Mouse (Mus musculus): Measurements from ENCODE around the gene Rtl8b. TPM values are rescaled to one million over a fixed set of nuclear protein-coding genes. Genes with fewer than 3 reads are reported as not detected.
"Not testable (repeated sequence)": the region's sequence is repeated elsewhere in the genome, so short reads cannot be mapped to it uniquely, and the experiment has no call there.

Gene Rtl8b
- polyA plus RNA-seq, 1 experiment = 38.2 TPM

DNA sequence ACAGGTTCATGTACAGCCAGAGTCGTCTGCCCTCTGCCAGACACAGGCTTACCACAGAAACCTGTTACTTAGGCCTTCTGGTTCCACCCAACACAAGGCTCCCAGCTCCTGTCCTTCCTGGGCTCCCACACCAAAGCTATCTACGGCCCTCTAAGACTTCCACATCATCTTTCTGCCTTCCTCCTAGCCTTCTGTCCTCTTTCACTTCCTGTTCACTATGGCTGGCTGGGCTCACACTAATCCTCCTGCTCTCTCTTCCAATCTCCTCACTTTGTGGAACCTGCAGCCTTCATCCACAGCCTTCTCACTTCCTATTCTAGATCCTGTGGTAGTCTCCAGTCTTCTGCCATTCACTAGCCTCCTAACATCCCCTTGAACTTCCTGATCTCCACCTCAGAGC lies 22.9 kb upstream of the Rtl8b start:
- Histone ChIP-seq H3K4me1 (ENCODE audit: control insufficient read depth, insufficient read depth, insufficient read length) (no peaks in the 10 kb centered on the region), H3K27me3 (ENCODE audit: control insufficient read depth, insufficient read depth, low read length) (no peaks in the 10 kb centered on the region), H3K27ac (ENCODE audit: insufficient read depth, low read length) (no peak overlapping the region), H3K36me3 (ENCODE audit: control insufficient read depth, insufficient read depth, low read length) (no peaks in the 10 kb centered on the region), H3K4me3 (ENCODE audit: extremely low read depth, insufficient read depth, insufficient read length) (no peak overlapping the region)
- TF ChIP-seq CTCF (IDR thresholded peaks at IDR 0.05; ENCODE audit: extremely low read depth, insufficient read depth, insufficient read length, insufficient replicate concordance) = no peak
- no peak for TF ChIP-seq POLR2A (IDR thresholded peaks at IDR 0.05; ENCODE audit: low read depth, low read length)
- 57% methylated on average over 2 of the region's 2 CpGs for WGBS
- DNase-seq (ENCODE audit: low read depth in 1 of 2, low spot score in 2 of 2) = no peak

DNA sequence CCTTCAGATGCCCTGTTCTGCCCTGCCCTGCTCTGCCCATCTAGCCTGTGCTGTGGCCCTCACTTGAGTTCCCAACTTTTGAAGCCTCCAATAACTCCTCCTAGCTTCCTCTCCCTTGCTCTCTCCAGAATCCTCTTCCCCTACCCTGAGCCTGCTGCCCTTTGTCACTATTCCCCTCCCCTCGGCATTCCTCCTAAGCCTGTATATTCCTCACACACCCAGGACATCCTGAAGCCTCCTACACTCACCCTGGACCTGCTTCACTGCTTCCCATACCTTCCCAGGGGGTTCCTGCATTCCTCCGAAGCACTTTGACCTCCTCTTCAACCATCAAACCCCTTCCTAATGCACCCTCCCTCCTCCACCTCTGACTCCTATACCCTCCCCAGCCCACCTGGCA lies 21.9 kb upstream of the Rtl8b start:
- Histone ChIP-seq H3K4me1 (ENCODE audit: control insufficient read depth, insufficient read depth, insufficient read length) (no peaks in the 10 kb centered on the region), H3K4me3 (ENCODE audit: extremely low read depth, insufficient read depth, insufficient read length) (no peak overlapping the region), H3K27ac (ENCODE audit: insufficient read depth, low read length) (no peak overlapping the region), H3K36me3 (ENCODE audit: control insufficient read depth, insufficient read depth, low read length) (no peaks in the 10 kb centered on the region), H3K27me3 (ENCODE audit: control insufficient read depth, insufficient read depth, low read length) (no peaks in the 10 kb centered on the region)
- 57% methylated on average over 2 of the region's 2 CpGs for WGBS
- no peak for DNase-seq (ENCODE audit: low read depth in 1 of 2, low spot score in 2 of 2)
- TF ChIP-seq CTCF (IDR thresholded peaks at IDR 0.05; ENCODE audit: extremely low read depth, insufficient read depth, insufficient read length, insufficient replicate concordance) (no peak), POLR2A (IDR thresholded peaks at IDR 0.05; ENCODE audit: low read depth, low read length) (no peak)

DNA sequence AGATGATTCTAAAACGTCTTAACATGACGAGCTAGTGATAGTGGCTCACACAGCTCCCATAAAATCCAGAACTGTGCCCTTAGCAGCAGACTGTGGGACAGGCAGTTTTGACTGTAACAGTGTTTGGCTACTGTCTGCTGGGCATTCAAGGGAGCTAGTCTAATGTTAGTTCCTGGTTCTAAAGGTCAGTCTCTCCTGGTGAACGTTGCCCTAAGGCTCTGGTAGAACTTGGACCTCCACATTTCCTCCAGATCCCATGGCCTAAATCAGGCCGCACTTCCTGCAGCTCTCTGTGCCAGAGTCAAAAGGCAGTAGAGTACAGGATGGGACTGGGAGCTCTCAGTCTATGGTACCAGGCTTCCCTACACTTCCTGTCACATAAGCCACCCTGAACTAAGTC lies 14.5 kb upstream of the Rtl8b start:
- 73% methylated on average over 2 of the region's 4 CpGs for WGBS
- not testable (repeated sequence) for H3K4me3 ChIP-seq (ENCODE audit: extremely low read depth, insufficient read depth, insufficient read length); H3K27ac ChIP-seq (ENCODE audit: insufficient read depth, low read length); H3K4me1 ChIP-seq (ENCODE audit: control insufficient read depth, insufficient read depth, insufficient read length); H3K36me3 ChIP-seq (ENCODE audit: control insufficient read depth, insufficient read depth, low read length); DNase-seq (ENCODE audit: low read depth in 1 of 2, low spot score in 2 of 2); H3K27me3 ChIP-seq (ENCODE audit: control insufficient read depth, insufficient read depth, low read length)

DNA sequence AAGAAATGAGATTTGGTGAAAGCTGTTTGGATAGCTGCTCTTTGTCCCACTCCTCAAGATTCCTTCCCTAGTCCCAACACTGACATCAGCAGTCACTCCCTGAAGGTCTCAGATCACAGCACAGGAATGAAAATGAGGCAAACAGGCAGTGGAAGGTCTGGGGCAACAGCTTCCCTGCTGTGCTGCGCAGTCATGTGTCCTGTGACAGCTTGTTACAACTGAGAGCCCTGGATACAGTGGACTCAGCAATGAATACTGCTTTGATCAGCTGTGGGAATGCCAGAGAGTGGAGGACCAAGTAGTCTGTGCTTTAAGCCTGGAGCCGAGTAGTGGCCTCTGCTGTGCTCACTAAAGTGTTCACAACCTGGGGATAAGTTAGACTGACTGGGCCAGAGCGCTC lies 12.4 kb upstream of the Rtl8b start:
- not testable (repeated sequence) for H3K4me3 ChIP-seq (ENCODE audit: extremely low read depth, insufficient read depth, insufficient read length)
- WGBS = 69% methylated on average over 3 of the region's 3 CpGs

DNA sequence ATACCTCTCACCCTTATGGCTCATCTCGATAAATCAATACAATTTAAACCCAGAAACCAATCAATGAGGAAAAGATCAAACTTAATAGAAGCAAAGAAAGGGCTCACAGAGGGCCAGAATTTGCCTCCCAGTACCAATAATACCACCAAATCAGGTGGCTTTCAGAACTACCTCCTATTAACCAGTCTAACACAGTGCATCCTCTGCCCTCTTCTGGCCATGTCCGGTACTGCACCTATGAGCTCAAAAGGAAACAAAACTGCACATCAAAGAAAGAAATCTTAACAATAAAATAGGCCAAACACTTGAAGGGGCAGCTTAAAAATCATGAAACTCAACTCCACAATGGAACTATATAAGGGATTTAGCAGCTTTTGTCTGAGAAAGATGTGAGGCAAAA lies 6.7 kb upstream of the Rtl8b start:
- not testable (repeated sequence) for H3K4me1 ChIP-seq (ENCODE audit: control insufficient read depth, insufficient read depth, insufficient read length); H3K36me3 ChIP-seq (ENCODE audit: control insufficient read depth, insufficient read depth, low read length); H3K4me3 ChIP-seq (ENCODE audit: extremely low read depth, insufficient read depth, insufficient read length); H3K27ac ChIP-seq (ENCODE audit: insufficient read depth, low read length); H3K27me3 ChIP-seq (ENCODE audit: control insufficient read depth, insufficient read depth, low read length)
- 17% methylated on average over 2 of the region's 2 CpGs for WGBS
- peak in 1 of 2 experiments; percentile 53 for DNase-seq (ENCODE audit: low read depth in 1 of 2, low spot score in 2 of 2)

More for the DNA sequence above, 12.4 kb upstream of the Rtl8b start:
- H3K4me1 ChIP-seq (ENCODE audit: control insufficient read depth, insufficient read depth, insufficient read length); DNase-seq (ENCODE audit: low read depth in 1 of 2, low spot score in 2 of 2); H3K27ac ChIP-seq (ENCODE audit: insufficient read depth, low read length); H3K27me3 ChIP-seq (ENCODE audit: control insufficient read depth, insufficient read depth, low read length); H3K36me3 ChIP-seq (ENCODE audit: control insufficient read depth, insufficient read depth, low read length): not testable (repeated sequence)

DNA sequence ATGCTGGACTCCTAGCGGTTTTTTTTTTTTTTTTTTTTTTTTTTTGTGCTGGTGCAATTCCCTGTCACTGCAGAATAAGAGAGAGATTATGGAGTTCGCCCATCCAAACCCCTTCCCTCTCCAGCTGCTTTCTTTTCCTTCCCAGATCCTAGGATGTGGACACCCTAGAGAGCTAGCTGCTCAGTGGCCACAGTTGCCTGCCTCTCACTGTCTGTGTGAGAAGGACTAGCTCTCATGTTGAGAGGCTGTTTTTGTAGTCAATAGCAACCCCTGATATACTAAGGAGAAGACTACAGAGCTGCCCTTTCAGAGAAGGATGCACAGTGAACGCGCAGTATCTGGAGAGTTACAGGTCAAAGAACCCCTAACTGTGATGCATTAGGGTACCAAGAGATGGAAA lies 488 bp upstream of the Rtl8b start:
- H3K27ac ChIP-seq (ENCODE audit: insufficient read depth, low read length); H3K27me3 ChIP-seq (ENCODE audit: control insufficient read depth, insufficient read depth, low read length); DNase-seq (ENCODE audit: low read depth in 1 of 2, low spot score in 2 of 2); H3K36me3 ChIP-seq (ENCODE audit: control insufficient read depth, insufficient read depth, low read length); H3K4me1 ChIP-seq (ENCODE audit: control insufficient read depth, insufficient read depth, insufficient read length): not testable (repeated sequence)
- 38% methylated on average over 4 of the region's 4 CpGs for WGBS
- H3K4me3 ChIP-seq (ENCODE audit: extremely low read depth, insufficient read depth, insufficient read length) = peak overlapping the region; percentile 48

DNA sequence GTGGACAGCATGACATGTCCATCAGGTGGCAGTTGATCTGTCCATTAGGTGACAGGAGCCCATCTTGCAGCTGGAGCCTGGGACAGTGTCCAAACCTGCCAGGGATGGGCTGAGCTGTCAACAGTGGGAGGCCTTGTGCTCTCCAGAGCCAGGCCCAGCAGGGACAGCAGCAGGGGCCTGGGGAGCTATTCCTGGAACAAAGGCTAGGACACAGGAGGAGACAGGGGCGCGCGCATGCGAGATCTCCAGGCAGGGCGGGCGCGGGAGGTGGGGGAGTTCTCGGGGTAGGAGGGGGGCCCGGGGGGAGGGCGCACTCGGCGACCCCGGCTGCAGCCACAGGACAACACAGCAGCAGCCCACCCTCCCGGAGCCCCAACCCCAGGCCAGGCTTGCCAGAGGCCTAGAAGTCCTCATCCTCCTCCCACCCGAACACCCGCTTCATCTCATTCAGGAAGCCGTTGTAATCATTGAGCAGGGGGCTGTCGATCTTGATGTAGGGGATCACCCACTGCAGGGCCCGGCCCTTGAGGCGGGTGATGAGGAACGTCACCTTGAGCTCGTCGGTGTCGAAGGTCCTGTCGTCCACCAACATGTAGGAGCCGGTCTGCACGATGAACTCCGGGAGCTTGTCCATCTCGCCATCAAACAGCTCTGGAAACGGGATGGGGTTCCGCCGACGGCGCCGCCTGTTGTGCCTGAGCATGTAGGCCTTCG lies 494 bp downstream of the Rtl8b start:
- H3K36me3 ChIP-seq (ENCODE audit: control insufficient read depth, insufficient read depth, low read length); H3K27me3 ChIP-seq (ENCODE audit: control insufficient read depth, insufficient read depth, low read length); H3K4me1 ChIP-seq (ENCODE audit: control insufficient read depth, insufficient read depth, insufficient read length); H3K4me3 ChIP-seq (ENCODE audit: extremely low read depth, insufficient read depth, insufficient read length); DNase-seq (ENCODE audit: low read depth in 1 of 2, low spot score in 2 of 2); H3K27ac ChIP-seq (ENCODE audit: insufficient read depth, low read length): not testable (repeated sequence)
- no CpG with 5 or more reads among the region's 36 CpGs for WGBS

DNA sequence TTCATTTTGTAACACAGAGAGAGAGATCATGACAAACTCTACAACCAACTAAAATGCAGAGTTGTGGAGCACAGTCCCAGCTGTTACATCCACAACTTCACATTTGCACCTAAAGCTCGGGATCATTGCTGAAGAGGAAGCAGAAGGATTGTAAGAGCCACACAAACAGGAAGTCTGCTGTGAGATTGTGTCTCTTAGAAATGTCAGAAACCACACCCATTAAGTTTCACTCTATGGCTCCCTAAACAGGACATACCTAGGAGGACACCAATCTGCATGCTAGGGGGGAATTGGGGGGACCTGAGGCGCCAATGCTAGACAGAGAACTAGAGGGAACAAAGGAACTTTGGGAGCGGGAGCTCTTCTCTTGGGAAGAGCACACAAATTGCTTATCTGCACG lies 17.3 kb downstream of the Rtl8b start:
- not testable (repeated sequence) for H3K27ac ChIP-seq (ENCODE audit: insufficient read depth, low read length); H3K4me1 ChIP-seq (ENCODE audit: control insufficient read depth, insufficient read depth, insufficient read length); H3K36me3 ChIP-seq (ENCODE audit: control insufficient read depth, insufficient read depth, low read length); DNase-seq (ENCODE audit: low read depth in 1 of 2, low spot score in 2 of 2); H3K27me3 ChIP-seq (ENCODE audit: control insufficient read depth, insufficient read depth, low read length); H3K4me3 ChIP-seq (ENCODE audit: extremely low read depth, insufficient read depth, insufficient read length)
- 59% methylated on average over 4 of the region's 4 CpGs for WGBS
